Mouse (Mus musculus): Measurements from ENCODE around the gene Angptl2. TPM values are rescaled to one million over a fixed set of nuclear protein-coding genes. Genes with fewer than 3 reads are reported as not detected.
A peak's percentile ranks its signal among the peaks of the same experiment; 100 is the strongest.

The Angptl2 gene
- polyA plus RNA-seq, 1 experiment from 2014 or later = 5.6 TPM

DNA sequence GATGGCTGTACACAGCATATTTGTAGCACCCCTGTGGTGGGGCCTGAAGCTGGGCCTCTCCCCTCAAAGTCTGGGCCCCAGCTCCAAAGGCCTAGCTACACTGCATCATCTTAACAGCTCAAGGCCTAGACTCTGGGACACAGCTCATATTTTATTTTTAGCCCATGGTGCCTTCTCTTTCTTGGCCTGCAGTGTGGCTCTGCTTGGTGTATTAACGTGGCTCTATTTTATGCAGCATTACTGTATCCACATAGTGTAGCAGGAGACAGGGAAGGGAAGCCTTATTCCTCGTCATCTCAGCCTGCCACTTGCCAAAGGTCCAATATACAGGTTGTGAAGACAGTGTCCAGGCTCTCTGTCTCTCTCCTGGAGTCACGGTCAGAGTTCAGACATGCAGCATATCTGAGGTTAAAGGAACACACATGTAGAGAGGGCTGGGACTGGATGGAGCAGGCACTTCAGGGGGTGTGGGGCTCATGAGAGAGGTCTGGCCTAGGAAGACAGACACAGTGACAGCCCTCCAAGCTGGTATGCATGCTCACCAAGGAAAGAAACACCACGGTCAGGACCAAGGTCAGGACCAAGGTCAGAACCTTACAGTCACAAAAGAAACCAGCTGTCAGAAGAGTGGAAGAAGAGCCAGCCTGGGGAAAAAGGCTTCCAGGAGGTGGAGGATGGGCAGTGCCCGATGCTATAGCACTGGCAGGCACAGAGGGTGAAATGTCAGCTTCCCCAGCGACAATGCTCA lies 52.7 kb downstream of the Angptl2 start:
- 60% methylated on average over 6 of the region's 6 CpGs for WGBS (ENCODE audit: insufficient replicate concordance)

DNA sequence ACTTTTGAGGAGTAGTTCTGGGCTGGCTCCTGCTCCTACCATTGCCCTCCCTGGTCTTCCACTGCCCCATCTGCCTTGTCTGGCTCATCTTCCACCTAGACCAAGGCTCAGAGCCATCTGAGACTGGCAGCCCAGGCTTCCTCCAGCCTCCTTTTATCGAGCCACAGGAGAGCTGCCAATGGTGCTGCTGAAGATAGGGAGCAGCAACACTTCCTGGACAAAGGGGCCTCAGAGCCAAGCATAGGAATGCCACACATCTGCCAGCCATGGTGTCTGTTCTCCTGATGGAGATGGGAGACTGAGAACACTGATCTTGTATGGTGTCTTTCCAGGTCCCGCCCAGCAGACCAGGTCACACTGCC lies 53.2 kb downstream of the Angptl2 start:
- H3K27ac ChIP-seq (ENCODE audit: low read length) = no peak overlapping the region
- H3K27me3 ChIP-seq (ENCODE audit: control insufficient read depth, insufficient read depth, low read depth, low read length) = no peaks in the 10 kb centered on the region
- no peak overlapping the region for H3K4me2 ChIP-seq (ENCODE audit: low read depth, low read length)
- no peak overlapping the region for H3K9ac ChIP-seq (ENCODE audit: low read depth, low read length)
- no peaks in the 10 kb centered on the region for H3K36me3 ChIP-seq (ENCODE audit: control insufficient read depth, insufficient read depth)
- WGBS (ENCODE audit: insufficient replicate concordance) = 57% methylated on average over 2 of the region's 2 CpGs
- no peaks in the 10 kb centered on the region for H3K4me1 ChIP-seq (ENCODE audit: control insufficient read depth, low read depth, low read length)
- H3K9me3 ChIP-seq (replicated peaks; ENCODE audit: control insufficient read depth, low read length) = no peaks in the 10 kb centered on the region
- no peak for ATAC-seq (ENCODE audit: low read depth)
- H3K4me3 ChIP-seq (ENCODE audit: low read depth, low read length) = no peak overlapping the region

More for the DNA sequence above, 52.7 kb downstream of the Angptl2 start:
- H3K4me3 ChIP-seq (ENCODE audit: low read depth, low read length) = no peak overlapping the region
- H3K27ac ChIP-seq (ENCODE audit: low read length) = no peak overlapping the region
- H3K4me1 ChIP-seq (ENCODE audit: control insufficient read depth, low read depth, low read length) = no peaks in the 10 kb centered on the region
- ATAC-seq (ENCODE audit: low read depth) = no peak
- H3K36me3 ChIP-seq (ENCODE audit: control insufficient read depth, insufficient read depth) = no peaks in the 10 kb centered on the region
- H3K4me2 ChIP-seq (ENCODE audit: low read depth, low read length) = no peak overlapping the region
- no peaks in the 10 kb centered on the region for H3K9me3 ChIP-seq (replicated peaks; ENCODE audit: control insufficient read depth, low read length)
- H3K9ac ChIP-seq (ENCODE audit: low read depth, low read length) = no peak overlapping the region
- no peaks in the 10 kb centered on the region for H3K27me3 ChIP-seq (ENCODE audit: control insufficient read depth, insufficient read depth, low read depth, low read length)

DNA sequence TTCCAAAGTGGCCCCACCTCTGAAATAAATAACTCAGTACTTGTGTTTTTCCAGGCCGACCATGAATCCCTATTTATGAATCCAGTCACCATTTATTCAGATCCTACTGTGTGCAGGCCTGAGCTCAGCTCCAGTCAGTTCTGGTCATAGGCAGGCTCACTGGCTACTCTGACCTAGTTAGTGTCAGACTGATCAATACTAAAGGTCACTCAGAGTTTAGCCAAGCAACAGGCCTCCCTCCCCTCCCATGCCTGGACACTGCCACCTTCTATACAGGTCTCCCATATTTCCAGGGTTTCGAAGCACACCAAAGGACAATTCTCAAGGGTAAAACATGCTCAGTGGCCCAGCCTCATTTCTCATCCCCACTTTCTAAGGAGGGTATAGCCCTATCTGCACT lies 54.7 kb downstream of the Angptl2 start:
- peak; percentile 63; the same call in 1 of the 2 replicates for ATAC-seq (ENCODE audit: low read depth)
- H3K9ac ChIP-seq (ENCODE audit: low read depth, low read length) = no peak overlapping the region
- H3K9me3 ChIP-seq (replicated peaks; ENCODE audit: control insufficient read depth, low read length) = no peaks in the 10 kb centered on the region
- no peak overlapping the region for H3K4me3 ChIP-seq (ENCODE audit: low read depth, low read length)
- no peaks in the 10 kb centered on the region for H3K27me3 ChIP-seq (ENCODE audit: control insufficient read depth, insufficient read depth, low read depth, low read length)
- no peak overlapping the region for H3K27ac ChIP-seq (ENCODE audit: low read length)
- H3K36me3 ChIP-seq (ENCODE audit: control insufficient read depth, insufficient read depth) = no peaks in the 10 kb centered on the region
- H3K4me1 ChIP-seq (ENCODE audit: control insufficient read depth, low read depth, low read length) = no peaks in the 10 kb centered on the region
- H3K4me2 ChIP-seq (ENCODE audit: low read depth, low read length) = no peak overlapping the region
- WGBS (ENCODE audit: insufficient replicate concordance) = 57% methylated on average over 2 of the region's 2 CpGs

DNA sequence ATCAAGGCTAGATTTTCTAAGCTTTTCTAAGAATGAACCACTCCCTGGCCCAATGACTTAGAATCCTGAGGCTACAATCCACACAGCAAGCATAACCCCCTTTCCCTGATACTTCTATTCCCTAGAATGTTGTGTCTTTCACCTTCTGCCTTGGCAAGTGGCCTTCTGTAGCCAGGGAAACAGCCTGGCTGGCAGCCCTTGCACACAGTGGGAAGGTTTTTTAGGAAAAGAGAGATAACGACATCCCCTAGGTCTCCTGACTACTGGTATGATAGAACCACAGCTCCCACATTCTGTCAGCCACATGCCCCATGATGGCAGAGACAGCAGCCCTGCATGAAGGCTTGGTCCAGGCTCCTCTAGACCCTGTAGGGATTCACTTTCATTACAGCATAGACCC lies 55.6 kb downstream of the Angptl2 start:
- H3K36me3 ChIP-seq (ENCODE audit: control insufficient read depth, insufficient read depth) = no peaks in the 10 kb centered on the region
- no peak for ATAC-seq (ENCODE audit: low read depth)
- H3K27ac ChIP-seq (ENCODE audit: low read length) = no peak overlapping the region
- H3K4me1 ChIP-seq (ENCODE audit: control insufficient read depth, low read depth, low read length) = no peaks in the 10 kb centered on the region
- WGBS (ENCODE audit: insufficient replicate concordance) = 59% methylated on average over 1 of the region's 1 CpGs
- H3K27me3 ChIP-seq (ENCODE audit: control insufficient read depth, insufficient read depth, low read depth, low read length) = no peaks in the 10 kb centered on the region
- H3K9ac ChIP-seq (ENCODE audit: low read depth, low read length) = no peak overlapping the region
- no peak overlapping the region for H3K4me2 ChIP-seq (ENCODE audit: low read depth, low read length)
- H3K4me3 ChIP-seq (ENCODE audit: low read depth, low read length) = no peak overlapping the region
- H3K9me3 ChIP-seq (replicated peaks; ENCODE audit: control insufficient read depth, low read length) = no peaks in the 10 kb centered on the region

DNA sequence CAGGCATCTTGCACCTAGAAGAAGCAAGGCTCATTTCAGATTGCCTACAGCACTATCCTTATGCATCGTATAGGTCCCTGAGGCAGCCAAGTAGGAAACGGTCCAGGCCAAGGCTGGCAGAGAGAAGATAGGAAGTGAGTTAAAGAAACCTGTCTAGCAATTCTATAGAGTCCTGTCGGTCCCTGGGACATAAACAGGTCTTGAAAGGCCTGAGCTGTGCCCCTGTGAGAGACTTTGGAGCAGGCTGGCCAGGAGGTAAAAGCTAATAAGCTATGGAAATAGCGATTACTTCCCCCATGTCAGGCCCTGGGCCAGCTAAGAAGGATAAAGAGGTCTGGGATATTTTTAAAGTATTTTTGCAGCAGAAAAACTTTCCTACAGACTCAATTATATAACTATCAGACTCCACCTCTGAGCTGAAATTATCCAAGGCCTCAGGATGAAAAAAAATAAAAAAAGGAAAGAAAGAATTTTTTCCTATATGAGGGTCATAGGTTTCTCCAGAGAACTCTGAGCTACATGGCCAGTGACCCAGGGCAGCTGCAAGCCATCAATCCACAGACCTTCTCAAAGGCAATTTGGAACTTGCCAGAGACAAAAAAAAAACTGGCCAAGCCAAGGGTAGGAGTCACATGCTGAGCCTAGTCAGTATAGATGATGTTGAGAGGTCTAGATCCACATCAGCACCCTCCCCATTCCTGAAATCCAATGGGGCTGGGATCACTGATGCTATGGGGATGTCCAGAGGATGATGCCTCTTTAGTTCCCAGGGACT lies 57.0 kb downstream of the Angptl2 start:
- no peak overlapping the region for H3K27ac ChIP-seq (ENCODE audit: low read length)
- no peak overlapping the region for H3K4me3 ChIP-seq (ENCODE audit: low read depth, low read length)
- H3K36me3 ChIP-seq (ENCODE audit: control insufficient read depth, insufficient read depth) = no peaks in the 10 kb centered on the region
- no peak overlapping the region for H3K9ac ChIP-seq (ENCODE audit: low read depth, low read length)
- H3K4me1 ChIP-seq (ENCODE audit: control insufficient read depth, low read depth, low read length) = no peaks in the 10 kb centered on the region
- H3K9me3 ChIP-seq (replicated peaks; ENCODE audit: control insufficient read depth, low read length) = no peaks in the 10 kb centered on the region
- no peak overlapping the region for H3K4me2 ChIP-seq (ENCODE audit: low read depth, low read length)
- ATAC-seq (ENCODE audit: low read depth) = no peak
- no peaks in the 10 kb centered on the region for H3K27me3 ChIP-seq (ENCODE audit: control insufficient read depth, insufficient read depth, low read depth, low read length)
- WGBS (ENCODE audit: insufficient replicate concordance) = 59% methylated on average over 4 of the region's 4 CpGs

DNA sequence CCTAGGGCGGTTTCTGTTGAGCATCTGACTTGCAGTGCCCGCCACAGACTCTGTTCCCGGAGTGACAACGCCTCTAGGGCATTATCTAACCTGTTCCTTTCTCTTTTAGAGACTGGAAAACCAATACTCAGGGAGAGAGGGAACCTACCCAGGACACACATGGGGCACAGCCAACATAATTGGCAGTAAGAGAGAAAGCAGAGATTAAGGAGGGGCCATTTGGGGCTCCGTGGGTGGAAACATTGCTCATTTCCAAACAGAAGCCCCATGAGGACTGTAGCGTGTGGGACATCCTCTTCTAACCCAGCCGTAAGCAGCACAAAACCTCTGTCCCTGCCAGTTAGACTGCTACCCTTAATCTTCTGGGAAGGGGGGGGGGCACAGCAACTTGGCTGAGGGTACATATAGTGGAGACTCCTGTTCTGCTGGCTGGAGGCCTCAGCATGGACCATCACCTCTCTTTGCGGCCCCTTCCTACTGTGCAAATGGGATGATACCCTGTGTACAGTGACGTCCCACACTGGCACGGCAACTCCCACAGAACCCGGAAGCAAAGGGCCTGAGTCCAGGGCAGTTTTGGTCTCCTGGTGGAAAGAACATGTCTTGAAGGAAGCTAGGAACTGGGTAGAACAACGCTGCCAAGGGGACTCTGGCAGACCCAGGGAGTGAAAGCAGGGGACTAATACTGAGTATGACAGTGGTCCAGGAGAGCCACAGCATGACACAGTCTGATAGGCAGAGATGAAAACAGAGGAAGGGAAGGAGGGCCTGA lies 59.0 kb downstream of the Angptl2 start:
- H3K27me3 ChIP-seq (ENCODE audit: control insufficient read depth, insufficient read depth, low read depth, low read length) = no peaks in the 10 kb centered on the region
- no peak overlapping the region for H3K4me2 ChIP-seq (ENCODE audit: low read depth, low read length)
- H3K4me1 ChIP-seq (ENCODE audit: control insufficient read depth, low read depth, low read length) = no peaks in the 10 kb centered on the region
- no peak overlapping the region for H3K9ac ChIP-seq (ENCODE audit: low read depth, low read length)
- no peak for ATAC-seq (ENCODE audit: low read depth)
- H3K36me3 ChIP-seq (ENCODE audit: control insufficient read depth, insufficient read depth) = no peaks in the 10 kb centered on the region
- no peak overlapping the region for H3K27ac ChIP-seq (ENCODE audit: low read length)
- no peak overlapping the region for H3K4me3 ChIP-seq (ENCODE audit: low read depth, low read length)
- no peaks in the 10 kb centered on the region for H3K9me3 ChIP-seq (replicated peaks; ENCODE audit: control insufficient read depth, low read length)
- WGBS (ENCODE audit: insufficient replicate concordance) = 68% methylated on average over 12 of the region's 12 CpGs

DNA sequence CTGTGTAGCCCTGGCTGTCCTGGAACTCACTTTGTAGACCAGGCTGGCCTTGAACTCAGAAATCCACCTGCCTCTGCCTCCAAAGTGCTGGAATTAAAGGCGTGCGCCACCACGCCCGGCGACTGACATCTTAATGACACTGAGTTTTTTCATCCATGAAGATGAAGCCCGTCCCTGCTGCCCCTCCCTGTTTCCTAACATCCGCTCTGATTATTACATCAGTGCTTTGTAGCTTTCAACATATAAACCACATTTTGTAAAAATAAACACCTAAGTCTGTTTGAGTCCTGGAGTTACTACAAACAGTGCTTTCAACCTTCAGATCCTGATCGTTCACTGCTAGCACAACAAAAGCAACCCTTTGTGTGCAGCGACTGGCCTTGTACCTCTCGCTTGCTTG lies 63.9 kb downstream of the Angptl2 start:
- WGBS (ENCODE audit: insufficient replicate concordance) = 72% methylated on average over 10 of the region's 10 CpGs
- H3K4me2 ChIP-seq (ENCODE audit: low read depth, low read length) = no peak overlapping the region
- H3K9me3 ChIP-seq (replicated peaks; ENCODE audit: control insufficient read depth, low read length) = no peaks in the 10 kb centered on the region
- no peaks in the 10 kb centered on the region for H3K36me3 ChIP-seq (ENCODE audit: control insufficient read depth, insufficient read depth)
- H3K27me3 ChIP-seq (ENCODE audit: control insufficient read depth, insufficient read depth, low read depth, low read length) = no peaks in the 10 kb centered on the region
- peaks cover 2% of the 10 kb centered on the region for H3K4me1 ChIP-seq (ENCODE audit: control insufficient read depth, low read depth, low read length)
- ATAC-seq (ENCODE audit: low read depth) = no peak
- no peak overlapping the region for H3K9ac ChIP-seq (ENCODE audit: low read depth, low read length)
- H3K27ac ChIP-seq (ENCODE audit: low read length) = no peak overlapping the region
- H3K4me3 ChIP-seq (ENCODE audit: low read depth, low read length) = no peak overlapping the region

DNA sequence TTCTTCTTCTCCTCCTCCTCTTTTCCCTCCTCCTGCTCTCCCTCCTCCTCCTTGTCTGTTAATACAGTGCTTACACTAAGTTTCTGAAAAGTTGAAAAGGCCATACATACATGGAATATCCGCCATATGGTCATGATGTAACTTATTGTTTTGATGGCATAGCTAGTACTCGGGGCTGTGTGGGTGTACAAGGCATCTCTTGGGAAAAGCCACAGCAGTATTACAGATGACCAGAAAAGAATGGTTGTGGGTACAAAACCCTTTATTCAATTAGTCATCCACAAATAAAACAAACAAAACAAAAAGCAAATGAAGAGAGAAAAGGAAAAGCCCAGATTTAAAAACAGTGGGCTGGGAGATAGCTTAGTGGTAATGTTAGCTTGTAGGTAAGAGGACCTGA lies 64.7 kb downstream of the Angptl2 start:
- no peak overlapping the region for H3K27ac ChIP-seq (ENCODE audit: low read length)
- no peak overlapping the region for H3K4me2 ChIP-seq (ENCODE audit: low read depth, low read length)
- H3K9me3 ChIP-seq (replicated peaks; ENCODE audit: control insufficient read depth, low read length) = no peaks in the 10 kb centered on the region
- no peak for ATAC-seq (ENCODE audit: low read depth)
- 47% methylated on average over 2 of the region's 2 CpGs for WGBS (ENCODE audit: insufficient replicate concordance)
- H3K4me1 ChIP-seq (ENCODE audit: control insufficient read depth, low read depth, low read length) = peaks cover 2% of the 10 kb centered on the region
- no peaks in the 10 kb centered on the region for H3K27me3 ChIP-seq (ENCODE audit: control insufficient read depth, insufficient read depth, low read depth, low read length)
- no peak overlapping the region for H3K9ac ChIP-seq (ENCODE audit: low read depth, low read length)
- H3K4me3 ChIP-seq (ENCODE audit: low read depth, low read length) = no peak overlapping the region
- no peaks in the 10 kb centered on the region for H3K36me3 ChIP-seq (ENCODE audit: control insufficient read depth, insufficient read depth)

DNA sequence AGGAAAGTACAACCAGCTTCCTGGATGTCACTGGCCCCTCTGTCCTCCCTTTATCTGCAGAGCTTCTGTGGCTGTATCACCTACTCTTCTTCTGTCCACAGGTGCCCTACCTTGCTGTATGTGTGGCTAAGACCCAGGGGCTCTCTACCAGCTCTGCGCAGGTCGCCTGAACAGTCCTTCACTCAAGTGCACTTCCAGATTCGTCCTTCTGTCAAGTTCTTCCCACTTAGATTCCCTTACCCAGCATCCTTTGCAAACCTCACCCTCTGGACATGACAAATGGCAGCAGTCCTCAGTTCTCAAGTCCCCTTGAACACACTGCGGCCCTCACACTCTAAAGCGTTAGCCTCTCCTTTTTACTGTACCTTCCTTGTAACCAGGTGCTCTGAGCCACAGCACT lies 65.9 kb downstream of the Angptl2 start:
- H3K36me3 ChIP-seq (ENCODE audit: control insufficient read depth, insufficient read depth) = no peaks in the 10 kb centered on the region
- H3K4me1 ChIP-seq (ENCODE audit: control insufficient read depth, low read depth, low read length) = peaks cover 2% of the 10 kb centered on the region
- no peak overlapping the region for H3K9ac ChIP-seq (ENCODE audit: low read depth, low read length)
- H3K27me3 ChIP-seq (ENCODE audit: control insufficient read depth, insufficient read depth, low read depth, low read length) = no peaks in the 10 kb centered on the region
- no peaks in the 10 kb centered on the region for H3K9me3 ChIP-seq (replicated peaks; ENCODE audit: control insufficient read depth, low read length)
- H3K4me2 ChIP-seq (ENCODE audit: low read depth, low read length) = no peak overlapping the region
- no peak overlapping the region for H3K27ac ChIP-seq (ENCODE audit: low read length)
- ATAC-seq (ENCODE audit: low read depth) = no peak
- WGBS (ENCODE audit: insufficient replicate concordance) = 69% methylated on average over 5 of the region's 5 CpGs
- no peak overlapping the region for H3K4me3 ChIP-seq (ENCODE audit: low read depth, low read length)
